Mouse (Mus musculus) heart, postnatal 0 days (tissue): ENCODE results near the gene Syn2. TPM values are rescaled to one million over a fixed set of nuclear protein-coding genes. Genes with fewer than 3 reads are reported as not detected.
A peak's percentile ranks its signal among the peaks of the same experiment; 100 is the strongest.

Experiments used
- ATAC-seq: fragments of 200-750 bp; cut with Nextera tagmentation; 2 replicates; pipeline ENCODE4 v1.8.0; 2017; ENCODE audit warnings: low read depth, moderate number of reproducible peaks, moderate library complexity; ENCODE audit not compliant: insufficient read depth
- DNase-seq: peaks from one replicate; pipeline ENCODE4 v3.0.0-alpha.2; 2016; ENCODE audit warnings: low spot score
- H3K27ac ChIP-seq: fragments of 300-500 bp; sonication (generic); 2 replicates; pipeline ENCODE4 v1.5.1; 2014; ENCODE audit warnings: low read depth, mild to moderate bottlenecking
- H3K27me3 ChIP-seq: fragments of 300-500 bp; sonication (generic); 2 replicates; pipeline ENCODE4 v1.6.1; 2014; ENCODE audit warnings: low read length, mixed read lengths; ENCODE audit not compliant: control insufficient read depth, insufficient read depth
- H3K36me3 ChIP-seq: fragments of 300-500 bp; sonication (generic); replicated peaks from 2 replicates; pipeline ENCODE4 v1.6.1; 2014; ENCODE audit warnings: low read length, mixed read lengths; ENCODE audit not compliant: control insufficient read depth, insufficient read depth
- H3K4me1 ChIP-seq: fragments of 300-500 bp; sonication (generic); 2 replicates; pipeline ENCODE4 v1.6.1; 2014; ENCODE audit warnings: antibody characterized with exemption; ENCODE audit not compliant: control insufficient read depth, insufficient read depth
- H3K4me2 ChIP-seq: fragments of 300-500 bp; sonication (generic); 2 replicates; pipeline ENCODE4 v1.6.1; 2014; ENCODE audit warnings: low read depth, mild to moderate bottlenecking, low read length, moderate library complexity
- H3K4me3 ChIP-seq: fragments of 300-500 bp; sonication (generic); 2 replicates; pipeline ENCODE4 v1.5.1; 2014; ENCODE audit warnings: low read depth, low read length
- H3K9ac ChIP-seq: fragments of 300-500 bp; sonication (generic); replicated peaks from 2 replicates; pipeline ENCODE4 v1.6.1; 2014; ENCODE audit warnings: low read depth, low read length, mixed read lengths
- H3K9me3 ChIP-seq: fragments of 300-500 bp; sonication (generic); replicated peaks from 2 replicates; pipeline ENCODE4 v1.6.1; 2016; ENCODE audit warnings: low read length; ENCODE audit not compliant: control insufficient read depth
- CTCF ChIP-seq: IDR thresholded peaks from 2 replicates; pipeline ENCODE4 v1.5.1; 2016; ENCODE audit warnings: antibody characterized with exemption, control low read depth, low read depth
- EP300 ChIP-seq: IDR thresholded peaks from 2 replicates; pipeline ENCODE4 v1.6.1; 2016; ENCODE audit warnings: antibody characterized with exemption, low read depth
- WGBS: fragments of 180-500 bp; shearing (Covaris S2); extraction: QIAGEN DNeasy Blood & Tissue Kit; methylation state at CpG from one replicate; pipeline ENCODE4 v1.1.7; 2014; 5-methylcytosine and 5-hydroxymethylcytosine counted together
- polyA plus RNA-seq: library from polyadenylated mRNA; unstranded; fragments of >200 nt; fragmentation: Nextera tagmentation; extraction: Ambion mirVana; gene quantifications from 2 replicates; pipeline ENCODE4 v1.2.1, GENCODE M21; 2015
- total RNA-seq: library from RNA; depleted of rRNA; stranded (reverse); fragments of >200 nt; gene quantifications from 2 replicates; pipeline ENCODE4 v1.2.3, GENCODE M21; 2014; ENCODE audit warnings: low replicate concordance

The Syn2 gene
- total and polyA plus RNA-seq, 2 experiments from 2014 or later = 1.1 to 1.9 TPM

- Histone ChIP-seq H3K4me1 (no peaks in the 10 kb centered on the region), H3K4me3 (no peak overlapping the region), H3K9me3 (no peaks in the 10 kb centered on the region), H3K4me2 (no peak overlapping the region), H3K27me3 (no peaks in the 10 kb centered on the region), H3K27ac (no peak overlapping the region), H3K9ac (no peak overlapping the region), H3K36me3 (no peaks in the 10 kb centered on the region)
- TF ChIP-seq CTCF (no peak), EP300 (no peak)
- ATAC-seq (no peak), DNase-seq (no peak)
- WGBS = 71% methylated on average over 1 of the region's 1 CpGs
Measured at GRCm38 (mm10) chr6:115111426-115111825, 23.3 kb upstream of the Syn2 start.

GRCm38 (mm10) chr6:115122181-115122580 lies 12.5 kb upstream of the Syn2 start:
- Histone ChIP-seq H3K4me2 (no peak overlapping the region), H3K27ac (no peak overlapping the region), H3K9ac (no peak overlapping the region), H3K4me3 (no peak overlapping the region), H3K9me3 (no peaks in the 10 kb centered on the region), H3K4me1 (no peaks in the 10 kb centered on the region), H3K27me3 (no peaks in the 10 kb centered on the region), H3K36me3 (no peaks in the 10 kb centered on the region)
- TF ChIP-seq CTCF (no peak), EP300 (no peak)
- DNase-seq = no peak
- ATAC-seq = no peak
- 70% methylated on average over 4 of the region's 4 CpGs for WGBS

GRCm38 (mm10) chr6:115123262-115124201 lies 11.2 kb upstream of the Syn2 start:
- Histone ChIP-seq H3K4me1 (no peaks in the 10 kb centered on the region), H3K4me2 (peak overlapping the region; percentile 43), H3K36me3 (no peaks in the 10 kb centered on the region), H3K4me3 (no peak overlapping the region), H3K9ac (no peak overlapping the region), H3K9me3 (no peaks in the 10 kb centered on the region), H3K27me3 (no peaks in the 10 kb centered on the region), H3K27ac (no peak overlapping the region)
- DNase-seq (no peak), ATAC-seq (no peak)
- TF ChIP-seq CTCF (no peak), EP300 (no peak)
- 20% methylated on average over 10 of the region's 10 CpGs for WGBS

- Histone ChIP-seq H3K9me3 (no peaks in the 10 kb centered on the region), H3K27me3 (no peaks in the 10 kb centered on the region), H3K9ac (no peak overlapping the region), H3K4me1 (no peaks in the 10 kb centered on the region), H3K4me3 (no peak overlapping the region), H3K4me2 (no peak overlapping the region), H3K27ac (no peak overlapping the region), H3K36me3 (no peaks in the 10 kb centered on the region)
- DNase-seq (no peak), ATAC-seq (no peak)
- 37% methylated on average over 2 of the region's 2 CpGs for WGBS
- TF ChIP-seq CTCF = no peak
- TF ChIP-seq EP300 = no peak
Measured at GRCm38 (mm10) chr6:115124675-115125357, 9.9 kb upstream of the Syn2 start.

- TF ChIP-seq CTCF = no peak
- no peak for TF ChIP-seq EP300
- H3K4me1 ChIP-seq = no peaks in the 10 kb centered on the region
- DNase-seq (no peak), ATAC-seq (no peak)
- H3K9me3 ChIP-seq = no peaks in the 10 kb centered on the region
- H3K4me2 ChIP-seq = no peak overlapping the region
- no peaks in the 10 kb centered on the region for H3K27me3 ChIP-seq
- no peak overlapping the region for H3K9ac ChIP-seq
- WGBS = 82% methylated on average over 1 of the region's 1 CpGs
- no peaks in the 10 kb centered on the region for H3K36me3 ChIP-seq
- H3K27ac ChIP-seq = no peak overlapping the region
- H3K4me3 ChIP-seq = no peak overlapping the region
Measured at GRCm38 (mm10) chr6:115125358-115125720, 9.4 kb upstream of the Syn2 start.
